ENCODE assay signal across 7 mouse cellular contexts in the genomic region with DNA sequence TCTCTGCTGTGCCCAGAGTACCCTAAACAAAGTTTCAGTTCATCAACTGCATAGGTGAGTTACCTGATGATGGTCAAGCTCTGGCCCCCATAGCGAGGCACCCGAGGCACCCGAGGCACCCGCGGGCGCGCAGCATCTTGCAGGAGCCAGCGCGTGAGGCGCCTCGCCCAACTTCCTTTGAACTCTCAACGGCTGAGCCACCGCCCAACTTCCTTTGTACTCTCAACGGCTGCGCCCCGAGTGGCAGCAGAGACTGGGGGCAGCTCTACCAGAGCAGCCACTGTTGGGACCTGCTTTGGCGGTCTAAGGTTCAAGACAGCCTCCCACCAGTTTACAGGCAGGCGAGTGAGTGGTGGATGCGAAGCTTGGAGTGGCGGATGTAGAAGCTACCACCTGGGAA. TPM values are rescaled to one million over a fixed set of nuclear protein-coding genes. Genes with fewer than 3 reads are reported as not detected.
DNase-seq lines count a peak whose midpoint lies in the region; ATAC-seq and TF ChIP-seq lines count a peak whose summit lies in the region.
"Not testable (repeated sequence)": the region's sequence is repeated elsewhere in the genome, so short reads cannot be mapped to it uniquely, and the experiment has no call there.

Gene Glo1 (minus strand): TSS at position 153 of the 400 bp plus-strand sequence.

- TF ChIP-seq CTCF in midbrain, postnatal 0 days (IDR thresholded peaks at IDR 0.05) = not testable (repeated sequence)

- not testable (repeated sequence) for H3K4me2 ChIP-seq in forebrain, embryonic 11.5 days (ENCODE audit: low read depth, low read length, severe bottlenecking); hindbrain, embryonic 15.5 days; liver, embryonic 15.5 days; midbrain, postnatal 0 days (ENCODE audit: low read depth, low read length, poor library complexity, severe bottlenecking)

- not testable (repeated sequence) for H3K27ac ChIP-seq in forebrain, embryonic 11.5 days (ENCODE audit: low read depth, low read length); hindbrain, embryonic 15.5 days (replicated peaks); liver, embryonic 15.5 days (replicated peaks); midbrain, postnatal 0 days (ENCODE audit: low read depth, low read length)

- not testable (repeated sequence) for H3K4me1 ChIP-seq in forebrain, embryonic 11.5 days (replicated peaks; ENCODE audit: control insufficient read depth, insufficient read depth, low read length); hindbrain, embryonic 15.5 days (replicated peaks); liver, embryonic 15.5 days (replicated peaks); midbrain, postnatal 0 days (ENCODE audit: insufficient read depth, low read length)

- not testable (repeated sequence) for H3K27me3 ChIP-seq in forebrain, embryonic 11.5 days (ENCODE audit: control insufficient read depth, insufficient read depth, low read length); hindbrain, embryonic 15.5 days; liver, embryonic 15.5 days; midbrain, postnatal 0 days (ENCODE audit: insufficient read depth, low read length)

- not testable (repeated sequence) for DNase-seq in adrenal gland, postnatal 25 days; forebrain, embryonic 11.5 days (ENCODE audit: low spot score); heart, adult 8-10 months (ENCODE audit: low spot score); layer of hippocampus, postnatal 36 days; midbrain, postnatal 0 days (ENCODE audit: low spot score)

- H3K9ac ChIP-seq in forebrain, embryonic 11.5 days (ENCODE audit: low read length); hindbrain, embryonic 15.5 days; liver, embryonic 15.5 days; midbrain, postnatal 0 days (replicated peaks; ENCODE audit: low read length, poor library complexity, severe bottlenecking): not testable (repeated sequence)

- not testable (repeated sequence) for H3K36me3 ChIP-seq in forebrain, embryonic 11.5 days (ENCODE audit: control insufficient read depth, insufficient read depth, low read length); hindbrain, embryonic 15.5 days; liver, embryonic 15.5 days (replicated peaks); midbrain, postnatal 0 days (ENCODE audit: insufficient read depth, low read length)

- not testable (repeated sequence) for H3K4me3 ChIP-seq in forebrain, embryonic 11.5 days (ENCODE audit: low read depth, low read length); hindbrain, embryonic 15.5 days; liver, embryonic 15.5 days (replicated peaks); midbrain, postnatal 0 days (ENCODE audit: low read depth, low read length)

- ATAC-seq in forebrain, embryonic 11.5 days (replicated peaks; ENCODE audit: low FRiP score); hindbrain, embryonic 15.5 days (ENCODE audit: low FRiP score, low read depth); liver, embryonic 15.5 days (ENCODE audit: insufficient read depth); midbrain, postnatal 0 days (ENCODE audit: low FRiP score): not testable (repeated sequence)

- WGBS in forebrain, embryonic 11.5 days = no CpG with 5 or more reads among the region's 20 CpGs
- no CpG with 5 or more reads among the region's 20 CpGs for WGBS in hindbrain, embryonic 15.5 days
- WGBS in liver, embryonic 15.5 days (ENCODE audit: insufficient replicate concordance) = no CpG with 5 or more reads among the region's 20 CpGs
- WGBS in midbrain, postnatal 0 days = no CpG with 5 or more reads among the region's 20 CpGs

- H3K9me3 ChIP-seq in forebrain, embryonic 11.5 days (ENCODE audit: control insufficient read depth, low read length); hindbrain, embryonic 15.5 days; liver, embryonic 15.5 days (replicated peaks); midbrain, postnatal 0 days (ENCODE audit: low read length): not testable (repeated sequence)

RNA-seq across cellular contexts. Expression of gene Glo1, which starts in this region (rescaled TPM):
- total RNA-seq in adrenal gland, postnatal 25 days (2021) = 102 and 142 TPM in 2 replicates
- 264 and 288 TPM in 2 replicates for polyA plus RNA-seq in forebrain, embryonic 11.5 days (2014; fragmentation: Nextera tagmentation; extraction: Ambion mirVana)
- total RNA-seq in heart, adult 8-10 months (2022) = 100 to 1,000 TPM; 157 to 166 (median 162) TPM
- polyA plus RNA-seq in hindbrain, embryonic 15.5 days (2015; fragmentation: Nextera tagmentation; extraction: Ambion mirVana) = 159 TPM in 2 replicates
- total RNA-seq in layer of hippocampus, postnatal 36 days (2021) = 100 to 1,000 TPM; 184 to 191 TPM
- 234 and 243 TPM in 2 replicates for polyA plus RNA-seq in liver, embryonic 15.5 days (2015; fragmentation: Nextera tagmentation; extraction: Ambion mirVana)
- 148 and 163 TPM in 2 replicates for total RNA-seq in midbrain, postnatal 0 days (2014; rRNA removed)
- 197 and 200 TPM in 2 replicates for polyA plus RNA-seq in midbrain, postnatal 0 days (2015; fragmentation: Nextera tagmentation; extraction: Ambion mirVana)
